Mouse (Mus musculus) hindbrain, embryonic 10.5 days (tissue): ENCODE measurements around the gene Lztr1. TPM values are rescaled to one million over a fixed set of nuclear protein-coding genes. Genes with fewer than 3 reads are reported as not detected.

Experiments
- DNase-seq: peaks from one replicate; pipeline ENCODE4 v3.0.0-alpha.2; 2017; ENCODE audit warnings: low spot score
- H3K27ac ChIP-seq: fragments of 300-500 bp; sonication (generic); 2 replicates; pipeline ENCODE4 v1.5.1; 2016; ENCODE audit warnings: mild to moderate bottlenecking, moderate library complexity
- H3K27me3 ChIP-seq: fragments of 300-500 bp; sonication (generic); 2 replicates; pipeline ENCODE4 v1.6.1; 2016; ENCODE audit warnings: mild to moderate bottlenecking; ENCODE audit not compliant: poor library complexity, insufficient read depth, severe bottlenecking
- H3K36me3 ChIP-seq: fragments of 300-500 bp; sonication (generic); 2 replicates; pipeline ENCODE4 v1.6.1; 2016; ENCODE audit warnings: mild to moderate bottlenecking, moderate library complexity
- H3K4me1 ChIP-seq: fragments of 300-500 bp; sonication (generic); replicated peaks from 2 replicates; pipeline ENCODE4 v1.6.1; 2016; ENCODE audit warnings: mild to moderate bottlenecking
- H3K4me3 ChIP-seq: fragments of 300-500 bp; sonication (generic); 2 replicates; pipeline ENCODE4 v1.5.1; 2016; ENCODE audit warnings: mild to moderate bottlenecking, moderate library complexity
- H3K9me3 ChIP-seq: fragments of 300-500 bp; sonication (generic); 2 replicates; pipeline ENCODE4 v1.6.1; 2016; ENCODE audit warnings: mild to moderate bottlenecking, moderate library complexity
- WGBS: fragments of 180-500 bp; shearing (Covaris S2); methylation state at CpG from one replicate; pipeline ENCODE4 v1.1.7; 2016; 5-methylcytosine and 5-hydroxymethylcytosine counted together
- polyA plus RNA-seq: library from polyadenylated mRNA; unstranded; fragments of >200 nt; fragmentation: Nextera tagmentation; extraction: Ambion mirVana; gene quantifications from 2 replicates; pipeline ENCODE4 v1.2.1, GENCODE M21; 2016

Lztr1 gene
- polyA plus RNA-seq, 1 experiment from 2014 or later = 105 TPM

GRCm38 (mm10) chr16:17564221-17564620 is 55.7 kb downstream of the Lztr1 start:
- H3K9me3 ChIP-seq = no peaks in the 10 kb centered on the region
- DNase-seq = no peak
- 81% methylated on average over 2 of the region's 2 CpGs for WGBS
- H3K4me3 ChIP-seq = no peak overlapping the region
- H3K27ac ChIP-seq = no peak overlapping the region
- H3K27me3 ChIP-seq = peaks cover 44% of the 10 kb centered on the region
- H3K36me3 ChIP-seq = no peaks in the 10 kb centered on the region
- peaks cover 37% of the 10 kb centered on the region for H3K4me1 ChIP-seq

DNA sequence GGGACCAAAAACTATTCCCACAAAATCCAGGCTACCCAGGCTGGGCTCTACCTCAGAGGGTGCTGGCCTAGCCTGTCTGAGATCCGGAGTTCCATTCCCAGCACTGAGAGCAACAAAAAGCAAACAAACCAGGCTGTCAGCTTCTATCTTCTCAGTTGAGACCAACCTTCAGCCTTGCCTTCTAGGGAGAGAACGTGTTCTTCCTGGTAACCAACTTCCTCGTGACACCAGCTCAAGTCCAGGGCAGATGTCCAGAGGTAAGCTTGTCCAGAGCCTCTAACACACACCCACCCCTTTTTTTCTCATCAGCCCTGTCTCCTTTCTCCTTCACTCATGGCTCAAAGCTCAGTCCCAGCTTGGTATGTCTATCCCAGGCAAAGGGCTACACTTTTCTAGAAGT is 56.3 kb downstream of the Lztr1 start:
- 76% methylated on average over 3 of the region's 3 CpGs for WGBS
- H3K27me3 ChIP-seq = peaks cover 39% of the 10 kb centered on the region
- H3K4me3 ChIP-seq = no peak overlapping the region
- H3K36me3 ChIP-seq = no peaks in the 10 kb centered on the region
- H3K9me3 ChIP-seq = no peaks in the 10 kb centered on the region
- DNase-seq = no peak
- peaks cover 31% of the 10 kb centered on the region for H3K4me1 ChIP-seq
- no peak overlapping the region for H3K27ac ChIP-seq

GRCm38 (mm10) chr16:17566186-17566585 is 57.7 kb downstream of the Lztr1 start:
- 31% methylated on average over 4 of the region's 4 CpGs for WGBS
- H3K27ac ChIP-seq = no peak overlapping the region
- H3K36me3 ChIP-seq = no peaks in the 10 kb centered on the region
- peaks cover 17% of the 10 kb centered on the region for H3K4me1 ChIP-seq
- no peak overlapping the region for H3K4me3 ChIP-seq
- peaks cover 33% of the 10 kb centered on the region for H3K27me3 ChIP-seq
- no peaks in the 10 kb centered on the region for H3K9me3 ChIP-seq
- DNase-seq = no peak

Other genes with a start within 250 kb of the Lztr1 start
- gene Tmem191c, start 232.6 kb upstream of the Lztr1 start, polyA plus RNA-seq = 7.2 and 11.1 TPM in 2 replicates
- 0.17 and 0.21 TPM in 2 replicates for gene Serpind1, start 177.3 kb upstream of the Lztr1 start, polyA plus RNA-seq
- gene Snap29, start 102.7 kb upstream of the Lztr1 start, polyA plus RNA-seq = 11.9 and 12.9 TPM in 2 replicates
- gene Pi4ka, start 102.4 kb upstream of the Lztr1 start, polyA plus RNA-seq = 38.8 and 48.4 TPM in 2 replicates
- gene Crkl, start 56.7 kb upstream of the Lztr1 start, polyA plus RNA-seq = 75.8 and 81.5 TPM in 2 replicates
- gene Aifm3, start 19.1 kb upstream of the Lztr1 start, polyA plus RNA-seq = 2.2 and 3.7 TPM in 2 replicates
- 49.6 and 59.1 TPM in 2 replicates for gene Thap7, start 22.4 kb downstream of the Lztr1 start, polyA plus RNA-seq
- 0.55 and 1.1 TPM in 2 replicates for gene Lrrc74b, start 52.6 kb downstream of the Lztr1 start, polyA plus RNA-seq
- 1.1 and 1.2 TPM in 2 replicates for gene P2rx6, start 53.2 kb downstream of the Lztr1 start, polyA plus RNA-seq
- gene Slc7a4, start 74.5 kb downstream of the Lztr1 start, polyA plus RNA-seq = 2.5 and 3.1 TPM in 2 replicates
- gene Smpd4, start 110.7 kb downstream of the Lztr1 start, polyA plus RNA-seq = 47.8 and 51.2 TPM in 2 replicates
- gene Ccdc74a, start 137.8 kb downstream of the Lztr1 start, polyA plus RNA-seq = 6.5 and 9.8 TPM in 2 replicates
- 46.8 and 54.2 TPM in 2 replicates for gene Med15, start 224.2 kb downstream of the Lztr1 start, polyA plus RNA-seq